Mouse (Mus musculus) forebrain, embryonic 16.5 days (tissue): ENCODE results near the gene Cacna1e. TPM values are rescaled to one million over a fixed set of nuclear protein-coding genes. Genes with fewer than 3 reads are reported as not detected.

Experiments
- ATAC-seq: fragments of 200-750 bp; cut with Nextera tagmentation; 2 replicates; pipeline ENCODE4 v1.8.0; 2017; ENCODE audit warnings: mild to moderate bottlenecking, moderate library complexity
- H3K27ac ChIP-seq: fragments of 300-500 bp; sonication (generic); 2 replicates; pipeline ENCODE4 v1.5.1; 2014; ENCODE audit warnings: low read length, control low read depth
- H3K27me3 ChIP-seq: fragments of 300-500 bp; sonication (generic); replicated peaks from 2 replicates; pipeline ENCODE4 v1.6.1; 2014; ENCODE audit warnings: low read length; ENCODE audit not compliant: control insufficient read depth, insufficient read depth
- H3K36me3 ChIP-seq: fragments of 300-500 bp; sonication (generic); 2 replicates; pipeline ENCODE4 v1.6.1; 2014; ENCODE audit not compliant: control insufficient read depth, insufficient read depth
- H3K4me1 ChIP-seq: fragments of 300-500 bp; sonication (generic); replicated peaks from 2 replicates; pipeline ENCODE4 v1.6.1; 2014; ENCODE audit warnings: low read length; ENCODE audit not compliant: control insufficient read depth, insufficient read depth
- H3K4me2 ChIP-seq: fragments of 300-500 bp; sonication (generic); 2 replicates; pipeline ENCODE4 v1.6.1; 2014; ENCODE audit warnings: mild to moderate bottlenecking, low read length, control low read depth
- H3K4me3 ChIP-seq: fragments of 300-500 bp; sonication (generic); replicated peaks from 2 replicates; pipeline ENCODE4 v1.5.1; 2014; ENCODE audit warnings: mild to moderate bottlenecking, low read length, control low read depth
- H3K9ac ChIP-seq: fragments of 300-500 bp; sonication (generic); replicated peaks from 2 replicates; pipeline ENCODE4 v1.6.1; 2014; ENCODE audit warnings: low read depth, low read length, control low read depth
- H3K9me3 ChIP-seq: fragments of 300-500 bp; sonication (generic); 2 replicates; pipeline ENCODE4 v1.6.1; 2016; ENCODE audit warnings: low read length; ENCODE audit not compliant: control insufficient read depth
- WGBS: fragments of 180-500 bp; shearing (Covaris S2); extraction: QIAGEN DNeasy Blood & Tissue Kit; methylation state at CpG from one replicate; pipeline ENCODE4 v1.1.7; 2014; 5-methylcytosine and 5-hydroxymethylcytosine counted together
- polyA plus RNA-seq: library from polyadenylated mRNA; unstranded; fragments of >200 nt; fragmentation: Nextera tagmentation; extraction: Ambion mirVana; gene quantifications from 2 replicates; pipeline ENCODE4 v1.2.1, GENCODE M21; 2015

Gene Cacna1e
- polyA plus RNA-seq, 1 experiment from 2014 or later = 18.9 TPM

DNA sequence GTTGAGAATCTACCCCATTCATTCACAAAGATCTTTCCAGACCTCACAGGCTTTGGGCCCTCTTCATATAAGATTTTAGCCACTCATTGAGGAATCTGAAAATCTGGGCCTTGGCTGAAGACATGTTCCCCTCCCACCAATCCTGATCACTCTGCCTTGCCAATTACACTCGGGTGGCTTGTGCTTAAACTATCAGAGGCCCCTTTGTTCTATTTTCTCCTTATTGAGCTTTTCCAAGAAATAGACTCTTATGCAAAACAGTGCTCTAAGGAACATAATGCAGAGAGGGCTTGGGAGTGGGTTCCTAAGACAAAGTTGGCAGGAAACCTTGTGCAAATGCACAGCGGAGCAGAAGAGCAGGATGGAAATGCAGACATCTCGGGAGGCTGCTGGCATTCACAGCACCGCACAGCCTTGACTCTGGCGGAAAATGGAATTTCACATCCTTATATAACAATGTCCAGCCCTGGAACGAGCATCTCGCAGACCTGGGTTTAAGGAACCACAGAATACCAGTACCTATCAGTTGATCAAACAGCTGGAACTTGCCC lies 153.8 kb downstream of the Cacna1e start:
- H3K9ac ChIP-seq = no peak overlapping the region
- no peak overlapping the region for H3K4me3 ChIP-seq
- 22% methylated on average over 7 of the region's 7 CpGs for WGBS
- ATAC-seq = peak; percentile 21
- no peaks in the 10 kb centered on the region for H3K36me3 ChIP-seq
- H3K4me1 ChIP-seq = peaks cover 25% of the 10 kb centered on the region
- peak overlapping the region; percentile 65 for H3K27ac ChIP-seq
- no peak overlapping the region for H3K4me2 ChIP-seq
- H3K27me3 ChIP-seq = 0 out of 2 replicates have a peak, but pooled peaks cover 2% of the 10 kb centered on the region
- no peaks in the 10 kb centered on the region for H3K9me3 ChIP-seq

DNA sequence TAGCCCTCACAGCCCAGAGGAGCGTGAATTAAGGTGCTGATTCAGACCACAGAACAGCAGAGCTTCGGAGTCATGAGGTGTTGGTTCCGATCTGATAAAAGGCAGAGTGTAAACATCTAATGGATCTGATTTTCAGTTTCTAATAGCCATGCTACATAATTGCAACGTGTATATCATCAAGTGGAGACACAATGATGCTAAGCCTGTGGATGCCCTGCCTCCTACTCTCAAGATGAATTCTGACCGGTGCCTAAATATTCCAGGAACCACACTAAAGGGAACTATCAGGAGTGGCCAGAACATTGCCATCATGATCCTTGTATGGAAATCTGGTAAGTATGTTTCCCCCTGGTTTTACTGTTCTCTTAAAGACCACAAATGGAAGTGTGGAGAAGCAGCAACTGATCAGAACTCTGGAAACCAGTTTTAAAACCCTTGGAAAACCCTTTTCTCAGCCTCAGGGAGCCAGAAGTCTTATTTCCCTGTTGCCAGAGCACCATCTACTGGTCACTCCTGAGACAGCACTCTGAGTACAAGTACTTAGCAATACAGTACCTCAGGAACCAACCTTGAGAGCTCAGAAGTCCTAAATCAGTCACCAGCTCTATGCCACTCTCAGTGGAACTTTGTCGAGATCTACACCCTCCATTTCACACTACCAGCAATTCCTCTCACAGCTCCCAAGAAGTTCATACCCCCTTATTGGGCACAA lies 154.9 kb downstream of the Cacna1e start:
- ATAC-seq = peak; percentile 36; the same call in 1 of the 2 replicates
- Histone ChIP-seq H3K4me1 (peaks cover 33% of the 10 kb centered on the region), H3K9ac (no peak overlapping the region), H3K36me3 (no peaks in the 10 kb centered on the region), H3K27ac (no peak overlapping the region), H3K4me2 (no peak overlapping the region), H3K27me3 (peaks cover 8% of the 10 kb centered on the region), H3K9me3 (no peaks in the 10 kb centered on the region), H3K4me3 (no peak overlapping the region)
- 63% methylated on average over 6 of the region's 6 CpGs for WGBS

DNA sequence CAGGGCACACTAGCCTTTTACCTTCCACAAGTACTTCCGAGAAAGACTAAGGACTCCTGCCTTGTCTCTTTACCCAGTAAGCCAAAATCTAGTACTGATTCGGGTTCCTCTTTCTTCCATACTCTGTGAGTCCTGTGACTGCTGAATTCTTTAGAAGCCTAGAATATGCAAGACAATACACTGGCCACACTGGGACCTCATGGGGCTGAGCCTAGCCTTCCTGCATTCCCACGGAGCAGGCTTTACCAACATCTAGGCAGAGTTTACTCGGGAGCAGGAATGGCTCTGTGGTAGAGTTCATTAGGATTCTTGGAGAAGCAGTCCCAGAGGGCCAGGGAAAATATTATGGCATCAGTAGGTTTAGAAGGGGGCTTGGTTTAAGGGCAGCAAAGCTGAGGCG lies 155.6 kb downstream of the Cacna1e start:
- Histone ChIP-seq H3K4me2 (no peak overlapping the region), H3K27me3 (peaks cover 8% of the 10 kb centered on the region), H3K36me3 (no peaks in the 10 kb centered on the region), H3K4me1 (peaks cover 41% of the 10 kb centered on the region), H3K9ac (no peak overlapping the region), H3K27ac (no peak overlapping the region), H3K4me3 (no peak overlapping the region), H3K9me3 (no peaks in the 10 kb centered on the region)
- no peak for ATAC-seq
- WGBS = 47% methylated on average over 5 of the region's 5 CpGs

DNA sequence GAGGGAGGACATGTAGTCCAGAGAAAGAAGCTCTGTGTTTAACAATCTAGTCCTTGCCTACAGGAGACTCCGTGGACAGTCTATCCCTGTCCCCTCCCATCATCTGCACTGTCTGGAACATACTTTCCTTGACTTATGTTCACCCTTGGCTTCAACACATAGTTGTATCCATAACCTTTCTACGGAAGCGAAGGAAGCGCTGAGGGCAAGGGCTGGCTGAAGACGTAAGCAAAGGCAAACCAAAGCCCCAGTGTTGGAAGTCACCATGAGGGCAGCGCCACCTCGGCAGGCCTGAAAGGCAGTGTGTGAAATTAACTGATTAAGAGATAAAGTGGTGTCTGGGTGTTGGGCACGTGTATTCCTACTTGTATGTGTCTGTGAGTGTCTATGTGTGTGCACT lies 156.6 kb downstream of the Cacna1e start:
- 91% methylated on average over 8 of the region's 8 CpGs for WGBS
- no peak overlapping the region for H3K4me3 ChIP-seq
- H3K36me3 ChIP-seq = no peaks in the 10 kb centered on the region
- no peak overlapping the region for H3K27ac ChIP-seq
- no peak overlapping the region for H3K4me2 ChIP-seq
- no peak for ATAC-seq
- no peaks in the 10 kb centered on the region for H3K9me3 ChIP-seq
- peaks cover 50% of the 10 kb centered on the region for H3K4me1 ChIP-seq
- H3K27me3 ChIP-seq = peaks cover 8% of the 10 kb centered on the region
- H3K9ac ChIP-seq = no peak overlapping the region

DNA sequence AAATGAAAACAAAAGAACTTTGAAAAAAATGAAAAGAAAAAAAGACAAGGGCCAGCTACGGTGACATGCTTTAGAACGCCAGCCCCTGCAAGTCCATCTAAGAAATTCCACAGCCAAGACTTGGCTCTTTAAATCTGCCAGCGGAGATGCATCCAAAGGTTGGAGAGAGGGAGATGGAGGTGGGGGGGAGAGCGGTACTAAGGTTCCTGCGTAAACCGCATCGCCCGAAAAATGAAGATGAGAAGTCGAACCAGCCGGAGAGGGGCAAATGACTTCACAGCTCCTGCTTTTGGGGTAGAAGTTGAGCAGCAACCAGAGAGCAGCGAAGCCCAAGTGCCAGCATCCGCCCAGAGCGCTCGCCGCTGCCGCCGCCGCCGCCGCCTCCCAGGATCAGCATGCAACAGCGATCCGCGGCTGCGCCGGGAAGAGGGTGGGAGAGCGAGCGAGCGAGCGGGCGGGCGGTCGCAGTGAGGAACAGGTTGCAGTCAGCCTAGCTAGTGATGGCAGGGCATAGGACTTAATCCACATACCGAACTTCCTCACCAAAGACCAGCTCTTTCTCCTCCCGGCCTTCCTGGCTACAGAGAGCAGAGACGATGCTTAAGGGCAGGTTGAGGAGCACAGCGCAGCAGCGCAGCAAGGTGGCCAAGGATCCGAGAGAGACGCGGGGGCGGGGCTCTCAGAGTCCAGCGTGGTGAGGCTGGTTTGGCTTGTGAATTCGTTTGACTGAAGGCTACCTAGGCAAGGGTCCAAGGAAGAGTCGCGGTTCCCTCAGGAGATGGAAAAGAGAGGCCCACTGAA lies 157.7 kb downstream of the Cacna1e start:
- peak; percentile 51 for ATAC-seq

DNA sequence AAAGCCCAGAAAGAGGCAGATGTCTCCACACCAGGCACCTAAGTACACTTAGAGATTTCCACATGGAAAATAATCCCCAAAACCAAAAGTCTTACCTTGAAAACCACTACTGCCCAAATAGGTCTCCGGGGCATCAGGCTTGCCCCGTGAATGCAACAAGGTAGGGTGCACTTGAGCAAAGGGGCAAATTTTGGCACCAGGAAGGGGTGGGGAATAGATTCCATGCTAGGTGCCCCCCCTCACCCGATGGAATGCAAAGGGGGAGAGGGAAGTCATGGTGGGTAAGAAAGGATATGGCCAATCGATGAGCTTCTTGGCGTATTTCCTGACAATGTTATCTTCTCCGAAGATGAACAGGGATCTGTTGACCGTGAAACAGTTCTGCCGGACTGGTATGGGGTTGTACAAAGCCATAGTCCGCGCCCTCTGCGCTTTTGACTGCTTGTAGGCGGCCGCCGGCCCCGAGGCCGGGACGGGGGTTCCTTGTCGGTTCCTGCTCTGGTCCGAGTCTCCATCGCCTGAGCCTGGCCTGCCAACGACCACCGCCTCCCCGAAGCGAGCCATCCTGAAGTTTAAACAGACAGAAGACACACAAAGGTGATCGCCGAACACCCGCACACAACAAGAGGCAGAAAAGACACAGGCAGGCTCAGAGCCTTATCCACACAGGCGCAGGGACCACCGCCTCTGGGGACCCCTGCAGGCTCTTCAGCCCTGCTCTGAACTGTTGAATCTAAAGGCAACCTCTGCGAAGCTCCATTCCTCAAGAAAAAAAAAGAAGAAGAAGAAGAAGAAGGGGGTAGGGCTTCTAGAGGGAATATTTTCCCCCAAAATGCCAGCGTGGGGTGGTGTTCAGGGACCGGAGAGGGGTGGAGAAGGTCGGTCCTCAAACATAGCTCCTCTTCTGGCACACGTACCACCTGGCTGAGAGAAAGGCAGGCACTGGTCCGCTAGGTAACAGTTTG lies 158.7 kb downstream of the Cacna1e start:
- no peak for ATAC-seq
- Histone ChIP-seq H3K4me1 (peaks cover 46% of the 10 kb centered on the region), H3K9ac (peak overlapping the region; percentile 71), H3K27ac (no peak overlapping the region), H3K9me3 (no peaks in the 10 kb centered on the region), H3K4me3 (peak overlapping the region; percentile 61), H3K4me2 (peak overlapping the region; percentile 82), H3K36me3 (no peaks in the 10 kb centered on the region), H3K27me3 (peaks cover 8% of the 10 kb centered on the region)
- 23% methylated on average over 35 of the region's 35 CpGs for WGBS

More for the DNA sequence above, 157.7 kb downstream of the Cacna1e start:
- Histone ChIP-seq H3K27me3 (peaks cover 8% of the 10 kb centered on the region), H3K9me3 (no peaks in the 10 kb centered on the region), H3K9ac (peak overlapping the region; percentile 71), H3K4me1 (peaks cover 50% of the 10 kb centered on the region), H3K4me2 (peak overlapping the region; percentile 82), H3K36me3 (no peaks in the 10 kb centered on the region), H3K27ac (0 out of 2 replicates have a peak overlapping the region, but pooled peaks have one; percentile 29), H3K4me3 (peak overlapping the region; percentile 61)
- under 1% methylated on average over 45 of the region's 45 CpGs for WGBS

DNA sequence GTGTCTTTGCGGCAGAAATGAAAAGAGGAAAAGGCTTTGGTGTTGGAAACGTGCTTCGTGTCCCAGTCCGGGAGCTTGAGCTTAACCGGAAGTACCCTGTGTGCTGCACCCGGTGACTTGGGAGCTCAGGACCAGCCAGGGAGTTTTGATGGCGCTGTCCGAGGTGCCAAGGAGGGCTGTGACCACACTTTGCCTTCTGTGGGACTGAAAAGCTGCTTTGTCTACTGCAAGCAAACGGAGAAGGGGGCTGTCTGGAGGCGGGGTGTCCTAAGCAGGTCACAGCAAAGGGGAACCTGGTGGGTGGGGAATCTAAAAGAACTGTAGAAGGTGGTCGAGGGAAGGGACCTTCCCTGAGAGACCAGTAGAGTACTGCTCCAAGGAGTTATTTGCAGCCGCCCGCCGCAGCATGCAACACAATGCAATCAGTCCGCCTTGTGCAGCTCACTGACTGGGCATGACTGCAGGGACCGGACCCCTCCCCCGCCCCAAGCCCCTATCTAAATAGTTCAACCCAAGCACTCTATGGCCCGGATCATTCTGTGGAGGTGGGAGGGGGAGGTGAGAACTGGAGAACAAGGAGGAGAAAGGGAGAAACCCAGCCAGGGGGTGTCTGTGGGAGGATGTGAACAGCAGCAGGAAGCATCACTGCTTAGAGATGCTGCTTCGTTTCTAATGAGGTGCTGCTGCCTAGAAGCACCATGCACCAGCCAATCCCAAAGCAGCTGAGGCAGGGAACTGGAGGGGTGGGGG lies 160.6 kb downstream of the Cacna1e start:
- Histone ChIP-seq H3K4me2 (peak overlapping the region; percentile 82), H3K9me3 (no peaks in the 10 kb centered on the region), H3K36me3 (no peaks in the 10 kb centered on the region), H3K27me3 (peaks cover 8% of the 10 kb centered on the region), H3K27ac (peak overlapping the region; percentile 37; the same call in 1 of the 2 replicates), H3K9ac (peak overlapping the region; percentile 63), H3K4me3 (peak overlapping the region; percentile 61), H3K4me1 (peaks cover 37% of the 10 kb centered on the region)
- ATAC-seq = peak; percentile 67
- WGBS = under 1% methylated on average over 19 of the region's 19 CpGs

DNA sequence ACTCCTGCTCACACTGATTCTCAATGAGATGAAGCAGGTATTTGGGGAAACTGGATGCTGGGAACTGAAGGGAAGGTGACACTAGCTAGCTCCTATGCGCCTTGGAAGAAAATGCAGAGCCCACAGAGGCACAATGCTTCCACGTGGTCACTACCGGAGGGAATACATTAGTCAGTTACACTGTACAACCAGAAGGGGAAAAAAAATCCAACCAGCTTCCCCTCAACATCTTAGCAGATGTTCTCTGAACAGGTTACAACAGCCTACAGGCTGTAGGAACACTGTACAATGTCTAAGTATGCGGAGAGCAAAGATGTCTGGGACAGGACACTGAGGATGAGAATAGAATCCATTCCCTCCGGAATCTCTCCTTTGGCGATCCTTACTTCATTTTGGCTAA lies 161.2 kb downstream of the Cacna1e start:
- H3K4me1 ChIP-seq = peaks cover 37% of the 10 kb centered on the region
- peak overlapping the region; percentile 63 for H3K9ac ChIP-seq
- H3K9me3 ChIP-seq = no peaks in the 10 kb centered on the region
- H3K4me2 ChIP-seq = peak overlapping the region; percentile 82
- H3K36me3 ChIP-seq = no peaks in the 10 kb centered on the region
- H3K27ac ChIP-seq = peak overlapping the region; percentile 37; the same call in 1 of the 2 replicates
- WGBS = 25% methylated on average over 6 of the region's 6 CpGs
- ATAC-seq = peak; percentile 21
- peak overlapping the region; percentile 61 for H3K4me3 ChIP-seq
- peaks cover 6% of the 10 kb centered on the region for H3K27me3 ChIP-seq
